Mouse (Mus musculus) liver, embryonic 14.5 days (tissue): ENCODE measurements around the gene Nceh1. TPM values are rescaled to one million over a fixed set of nuclear protein-coding genes. Genes with fewer than 3 reads are reported as not detected.

Experiments
- ATAC-seq: fragments of 200-750 bp; cut with Nextera tagmentation; 2 replicates; pipeline ENCODE4 v1.8.0; 2017; ENCODE audit warnings: moderate number of reproducible peaks, mild to moderate bottlenecking, moderate library complexity; ENCODE audit not compliant: insufficient read depth
- DNase-seq, 3 experiments: peaks; one replicate each; pipeline ENCODE4 v3.0.0-alpha.2; 2012 to 2013; ENCODE audit warnings: low read depth in 3 of 3, low spot score in 3 of 3
- H3K27ac ChIP-seq: fragments of 300-500 bp; sonication (generic); 2 replicates; pipeline ENCODE4 v1.5.1; 2014; ENCODE audit warnings: moderate library complexity, mild to moderate bottlenecking, control low read depth, inconsistent platforms
- H3K27me3 ChIP-seq: fragments of 300-500 bp; sonication (generic); 2 replicates; pipeline ENCODE4 v1.6.1; 2014; ENCODE audit warnings: mild to moderate bottlenecking, low read length, moderate library complexity; ENCODE audit not compliant: control insufficient read depth, insufficient read depth
- H3K36me3 ChIP-seq: fragments of 300-500 bp; sonication (generic); replicated peaks from 2 replicates; pipeline ENCODE4 v1.6.1; 2014; ENCODE audit warnings: low read depth; ENCODE audit not compliant: control insufficient read depth, insufficient read depth
- H3K4me1 ChIP-seq, 2 experiments: fragments of 200-500 bp in 1 of 2; fragments of 300-500 bp in 1 of 2; sonication (generic) in 1 of 2; replicated peaks; 2 replicates each; pipeline ENCODE4 v1.6.1; 2012 to 2014; ENCODE audit warnings: antibody characterized with exemption in 1 of 2, inconsistent platforms in 1 of 2, low read length in 1 of 2; ENCODE audit not compliant: control insufficient read depth in 2 of 2, insufficient read depth in 2 of 2
- H3K4me2 ChIP-seq: fragments of 300-500 bp; sonication (generic); 2 replicates; pipeline ENCODE4 v1.6.1; 2014; ENCODE audit warnings: low read depth, mild to moderate bottlenecking, control low read depth, moderate library complexity
- H3K4me3 ChIP-seq, 2 experiments: fragments of 200-500 bp in 1 of 2; fragments of 300-500 bp in 1 of 2; sonication (generic) in 1 of 2; 2 replicates each; pipeline ENCODE4 v1.5.1; 2012 to 2014; ENCODE audit warnings: low read depth in 2 of 2, low read length in 2 of 2, mild to moderate bottlenecking in 2 of 2, control low read depth in 1 of 2, inconsistent platforms in 1 of 2, moderate library complexity in 1 of 2; ENCODE audit not compliant: insufficient read depth in 1 of 2
- H3K9ac ChIP-seq: fragments of 300-500 bp; sonication (generic); replicated peaks from 2 replicates; pipeline ENCODE4 v1.6.1; 2014; ENCODE audit warnings: mild to moderate bottlenecking, control low read depth, moderate library complexity
- H3K9me3 ChIP-seq: fragments of 300-500 bp; sonication (generic); 2 replicates; pipeline ENCODE4 v1.6.1; 2016; ENCODE audit warnings: low read length, mixed read lengths; ENCODE audit not compliant: control insufficient read depth
- CTCF ChIP-seq: IDR thresholded peaks from 2 replicates; pipeline ENCODE4 v1.5.1; 2016; ENCODE audit warnings: antibody characterized with exemption, low read depth, control low read depth
- EP300 ChIP-seq: IDR thresholded peaks from 2 replicates; pipeline ENCODE4 v1.6.1; 2016; ENCODE audit warnings: antibody characterized with exemption, low read depth
- WGBS: fragments of 180-500 bp; shearing (Covaris S2); extraction: QIAGEN DNeasy Blood & Tissue Kit; methylation state at CpG from one replicate; pipeline ENCODE4 v1.1.7; 2014; ENCODE audit not compliant: insufficient replicate concordance; 5-methylcytosine and 5-hydroxymethylcytosine counted together
- polyA plus RNA-seq, 2 experiments: library from polyadenylated mRNA; depleted of rRNA in 1 of 2; stranded (reverse) in 1 of 2; unstranded in 1 of 2; fragments of >200 nt; fragmentation: Nextera tagmentation in 1 of 2; extraction: Ambion mirVana in 1 of 2; gene quantifications; 2 replicates each; pipeline versions ENCODE4 v1.2.1 to v1.2.3; 2012 to 2014

Gene Nceh1
- polyA plus RNA-seq, 2 experiments = 1.2 to 3.2 TPM

- H3K36me3 ChIP-seq = no peaks in the 10 kb centered on the region
- WGBS = 65% methylated on average over 6 of the region's 6 CpGs
- H3K9me3 ChIP-seq = no peaks in the 10 kb centered on the region
- DNase-seq (no peak), ATAC-seq (no peak)
- no peak overlapping the region for H3K4me3 ChIP-seq
- no peak overlapping the region for H3K27ac ChIP-seq
- no peaks in the 10 kb centered on the region for H3K27me3 ChIP-seq
- H3K4me2 ChIP-seq = no peak overlapping the region
- H3K4me1 ChIP-seq = peaks cover 0 to 32% of the 10 kb centered on the region in 2 experiments; a peak in 2 of 4 replicates
- no peak overlapping the region for H3K9ac ChIP-seq
- TF ChIP-seq EP300 (no peak), CTCF (no peak)
Measured at GRCm38 (mm10) chr3:27191856-27192255, 9.1 kb downstream of the Nceh1 start.

- Histone ChIP-seq H3K4me3 (no peak overlapping the region), H3K36me3 (no peaks in the 10 kb centered on the region), H3K27ac (no peak overlapping the region), H3K4me1 (peaks cover 0 to 30% of the 10 kb centered on the region in 2 experiments; a peak in 2 of 4 replicates), H3K27me3 (no peaks in the 10 kb centered on the region), H3K9ac (no peak overlapping the region), H3K4me2 (no peak overlapping the region), H3K9me3 (no peaks in the 10 kb centered on the region)
- TF ChIP-seq CTCF (no peak), EP300 (no peak)
- DNase-seq (no peak), ATAC-seq (peak; percentile 56; the same call in 1 of the 2 replicates)
- 11% methylated on average over 6 of the region's 6 CpGs for WGBS
Measured at GRCm38 (mm10) chr3:27193844-27194317, 11.1 kb downstream of the Nceh1 start.

GRCm38 (mm10) chr3:27195153-27195552 lies 12.4 kb downstream of the Nceh1 start:
- H3K36me3 ChIP-seq = no peaks in the 10 kb centered on the region
- no peak overlapping the region for H3K9ac ChIP-seq
- H3K4me1 ChIP-seq = peaks cover 0 to 23% of the 10 kb centered on the region in 2 experiments; a peak in 2 of 4 replicates
- no peak overlapping the region for H3K4me2 ChIP-seq
- no peak overlapping the region for H3K4me3 ChIP-seq
- 27% methylated on average over 4 of the region's 4 CpGs for WGBS
- ATAC-seq (0 out of 2 replicates have a peak, but pooled peaks have one; percentile 29), DNase-seq (no peak)
- no peaks in the 10 kb centered on the region for H3K9me3 ChIP-seq
- TF ChIP-seq EP300 (no peak), CTCF (no peak)
- H3K27me3 ChIP-seq = no peaks in the 10 kb centered on the region
- no peak overlapping the region for H3K27ac ChIP-seq

- Histone ChIP-seq H3K36me3 (no peaks in the 10 kb centered on the region), H3K4me3 (no peak overlapping the region), H3K4me2 (no peak overlapping the region), H3K27ac (no peak overlapping the region), H3K9ac (no peak overlapping the region), H3K9me3 (no peaks in the 10 kb centered on the region), H3K27me3 (no peaks in the 10 kb centered on the region), H3K4me1 (peaks cover 0 to 23% of the 10 kb centered on the region in 2 experiments; a peak in 2 of 4 replicates)
- DNase-seq (no peak), ATAC-seq (no peak)
- TF ChIP-seq EP300 = no peak
- TF ChIP-seq CTCF = no peak
- 67% methylated on average over 8 of the region's 8 CpGs for WGBS
Measured at GRCm38 (mm10) chr3:27195573-27196227, 12.9 kb downstream of the Nceh1 start.

GRCm38 (mm10) chr3:27196529-27196928 lies 13.8 kb downstream of the Nceh1 start:
- TF ChIP-seq EP300 = no peak
- no peak for TF ChIP-seq CTCF
- DNase-seq = no peak
- Histone ChIP-seq H3K9me3 (no peaks in the 10 kb centered on the region), H3K27ac (no peak overlapping the region), H3K4me3 (no peak overlapping the region), H3K4me2 (no peak overlapping the region), H3K9ac (no peak overlapping the region), H3K4me1 (peaks cover 0 to 28% of the 10 kb centered on the region in 2 experiments; a peak in 2 of 4 replicates), H3K27me3 (no peaks in the 10 kb centered on the region), H3K36me3 (no peaks in the 10 kb centered on the region)
- no peak for ATAC-seq
- 53% methylated on average over 1 of the region's 1 CpGs for WGBS
